Mouse (Mus musculus): ENCODE data around the gene Abca8b. TPM values are rescaled to one million over a fixed set of nuclear protein-coding genes. Genes with fewer than 3 reads are reported as not detected.

The Abca8b gene
- polyA plus RNA-seq, 1 experiment: 2.1 TPM

DNA sequence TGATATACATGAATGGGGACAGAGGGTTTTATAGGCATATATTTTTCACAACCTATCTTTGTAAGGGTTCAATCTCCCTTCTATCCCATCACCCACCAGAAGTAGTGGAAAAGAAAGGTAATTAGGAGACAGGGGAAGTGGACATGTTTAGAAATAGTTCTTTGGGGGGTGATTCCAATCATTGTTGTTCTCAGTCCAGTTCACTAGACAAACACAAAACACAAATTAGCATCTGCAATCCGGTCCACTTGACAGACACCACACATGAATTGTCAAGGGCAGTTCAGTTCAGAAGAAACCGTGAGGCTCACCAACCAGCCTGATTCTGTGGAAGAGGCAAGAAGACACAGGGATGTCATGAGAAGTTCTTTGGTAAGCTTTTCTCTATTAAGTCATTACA, 67.2 kb downstream of the Abca8b start:
- H3K36me3 ChIP-seq (ENCODE audit: control insufficient read depth, insufficient read depth): no peaks in the 10 kb centered on the region
- no peak overlapping the region for H3K4me3 ChIP-seq
- no peaks in the 10 kb centered on the region for H3K79me2 ChIP-seq (ENCODE audit: control insufficient read depth, insufficient read depth)
- no peak overlapping the region for H3K4me2 ChIP-seq (ENCODE audit: low read depth)
- no peak for TF ChIP-seq TCF3 (IDR thresholded peaks at IDR 0.05; ENCODE audit: insufficient read length, low read depth)
- TF ChIP-seq REST (IDR thresholded peaks at IDR 0.05; ENCODE audit: insufficient read depth, insufficient read length): no peak
- no peak for TF ChIP-seq POLR2AphosphoS2 (IDR thresholded peaks at IDR 0.05; ENCODE audit: insufficient read length, low read depth)
- no peak for TF ChIP-seq SRF (IDR thresholded peaks at IDR 0.05; ENCODE audit: control insufficient read depth, insufficient read length, low read depth)
- TF ChIP-seq CEBPB (IDR thresholded peaks at IDR 0.05; ENCODE audit: insufficient read depth, poor library complexity, severe bottlenecking): no peak
- TF ChIP-seq MYOD1 (IDR thresholded peaks at IDR 0.05; ENCODE audit: control insufficient read depth in 1 of 3, insufficient read length in 2 of 3, low read depth in 2 of 3): no peak
- TF ChIP-seq POLR2A (IDR thresholded peaks at IDR 0.05; ENCODE audit: insufficient read length, low read depth): no peak
- no peak for TF ChIP-seq MYOG (IDR thresholded peaks at IDR 0.05; ENCODE audit: control insufficient read depth in 1 of 3, insufficient read depth in 1 of 3, insufficient read length in 2 of 3, low read depth in 2 of 3)
- no peak for TF ChIP-seq MAX (IDR thresholded peaks at IDR 0.05; ENCODE audit: low read depth)
- no peak for TF ChIP-seq USF1 (IDR thresholded peaks at IDR 0.05; ENCODE audit: low read depth)
- TF ChIP-seq TCF12 (IDR thresholded peaks at IDR 0.05; ENCODE audit: insufficient read depth, poor library complexity, severe bottlenecking): no peak
- TF ChIP-seq E2F4 (IDR thresholded peaks at IDR 0.05; ENCODE audit: insufficient read depth): no peak
- no peak overlapping the region for H3ac ChIP-seq (ENCODE audit: control insufficient read depth, insufficient read length)
- H3K27me3 ChIP-seq (ENCODE audit: control insufficient read depth, insufficient read depth, insufficient read length): no peaks in the 10 kb centered on the region

DNA sequence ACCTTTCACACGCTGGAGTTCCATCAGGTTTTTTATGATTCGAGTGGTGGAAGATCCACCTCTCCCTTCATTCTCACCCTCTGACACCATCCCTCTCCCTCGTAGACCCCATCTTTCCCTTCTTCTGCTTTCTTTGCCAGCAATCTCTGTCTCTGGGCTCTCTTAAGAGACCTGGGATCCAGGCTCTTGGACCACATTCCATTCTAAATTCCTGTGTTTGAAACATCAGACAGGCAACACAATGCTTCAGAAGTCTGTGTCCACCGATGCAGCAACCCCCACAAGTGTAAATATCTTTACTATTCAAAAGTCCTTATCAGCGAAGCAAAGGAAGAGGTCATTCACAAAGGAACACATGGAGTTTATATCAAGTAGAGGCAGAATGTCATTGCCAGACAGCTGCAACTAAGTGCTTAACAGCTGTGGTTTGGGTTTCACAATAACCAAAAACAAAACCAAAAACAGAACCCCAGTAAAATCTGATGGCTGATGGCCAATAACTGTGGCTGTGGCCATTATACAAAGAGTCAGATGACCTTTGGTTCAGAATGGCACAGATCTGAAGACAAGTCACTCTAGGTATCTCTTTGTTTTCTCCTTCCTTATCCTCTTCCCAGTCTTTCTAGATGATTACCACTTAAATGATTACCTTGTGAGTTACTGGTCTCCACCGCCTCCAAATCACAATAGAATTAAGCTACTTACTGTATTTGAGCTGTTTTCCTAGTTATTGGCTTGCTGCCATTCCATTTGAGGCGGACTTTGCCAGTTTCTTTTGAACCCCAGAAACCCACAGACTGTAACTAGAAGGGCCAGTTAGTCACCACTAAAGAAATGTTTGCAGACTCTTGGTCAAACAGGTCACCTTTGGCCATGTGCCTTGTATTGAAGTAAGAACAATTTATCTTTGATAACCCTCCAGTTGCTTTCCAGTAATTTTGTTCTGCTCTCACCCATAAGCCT, 68.6 kb downstream of the Abca8b start:
- Histone ChIP-seq H3K27me3 (ENCODE audit: control insufficient read depth, insufficient read depth, insufficient read length) (no peaks in the 10 kb centered on the region), H3K4me3 (no peak overlapping the region), H3K4me2 (ENCODE audit: low read depth) (peak overlapping the region; percentile 66), H3K79me2 (ENCODE audit: control insufficient read depth, insufficient read depth) (no peaks in the 10 kb centered on the region), H3ac (ENCODE audit: control insufficient read depth, insufficient read length) (no peak overlapping the region), H3K36me3 (ENCODE audit: control insufficient read depth, insufficient read depth) (no peaks in the 10 kb centered on the region)
- TF ChIP-seq CEBPB (IDR thresholded peaks at IDR 0.05; ENCODE audit: insufficient read depth, poor library complexity, severe bottlenecking) (peak; percentile 96), TCF12 (IDR thresholded peaks at IDR 0.05; ENCODE audit: insufficient read depth, poor library complexity, severe bottlenecking) (peak; percentile 81), TCF3 (IDR thresholded peaks at IDR 0.05; ENCODE audit: insufficient read length, low read depth) (no peak), MYOG (IDR thresholded peaks at IDR 0.05; ENCODE audit: control insufficient read depth in 1 of 3, insufficient read depth in 1 of 3, insufficient read length in 2 of 3, low read depth in 2 of 3) (peak in 1 of 3 experiments; percentile 96), POLR2A (IDR thresholded peaks at IDR 0.05; ENCODE audit: insufficient read length, low read depth) (no peak), MAX (IDR thresholded peaks at IDR 0.05; ENCODE audit: low read depth) (no peak), USF1 (IDR thresholded peaks at IDR 0.05; ENCODE audit: low read depth) (peak; percentile 59), POLR2AphosphoS2 (IDR thresholded peaks at IDR 0.05; ENCODE audit: insufficient read length, low read depth) (no peak), E2F4 (IDR thresholded peaks at IDR 0.05; ENCODE audit: insufficient read depth) (no peak), REST (IDR thresholded peaks at IDR 0.05; ENCODE audit: insufficient read depth, insufficient read length) (no peak), SRF (IDR thresholded peaks at IDR 0.05; ENCODE audit: control insufficient read depth, insufficient read length, low read depth) (no peak), MYOD1 (IDR thresholded peaks at IDR 0.05; ENCODE audit: control insufficient read depth in 1 of 3, insufficient read length in 2 of 3, low read depth in 2 of 3) (peak; percentile 87 to 89 (median 89))

DNA sequence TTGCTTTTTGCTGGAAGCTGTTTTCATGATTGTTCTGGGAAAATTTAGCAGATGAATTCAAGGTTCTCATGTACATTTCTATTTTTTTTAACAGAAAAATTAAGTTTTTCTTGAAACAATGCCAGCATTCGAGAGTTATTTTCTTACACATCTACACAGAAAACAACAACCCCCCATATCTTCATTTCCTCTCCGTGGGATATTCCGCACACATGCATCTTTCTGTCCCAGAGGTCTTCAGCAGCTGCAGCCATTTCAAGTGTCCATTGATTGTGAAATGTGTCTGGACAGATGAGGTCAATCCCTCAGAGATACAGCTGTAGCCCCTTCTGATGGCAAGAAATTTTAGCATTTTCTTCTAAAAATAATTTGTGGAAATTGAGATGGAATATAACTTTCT, 73.4 kb downstream of the Abca8b start:
- TF ChIP-seq POLR2A (IDR thresholded peaks at IDR 0.05; ENCODE audit: insufficient read length, low read depth): no peak
- TF ChIP-seq TCF3 (IDR thresholded peaks at IDR 0.05; ENCODE audit: insufficient read length, low read depth): no peak
- no peak for TF ChIP-seq E2F4 (IDR thresholded peaks at IDR 0.05; ENCODE audit: insufficient read depth)
- TF ChIP-seq POLR2AphosphoS2 (IDR thresholded peaks at IDR 0.05; ENCODE audit: insufficient read length, low read depth): no peak
- TF ChIP-seq MYOG (IDR thresholded peaks at IDR 0.05; ENCODE audit: control insufficient read depth in 1 of 3, insufficient read depth in 1 of 3, insufficient read length in 2 of 3, low read depth in 2 of 3): no peak
- TF ChIP-seq USF1 (IDR thresholded peaks at IDR 0.05; ENCODE audit: low read depth): no peak
- no peak for TF ChIP-seq TCF12 (IDR thresholded peaks at IDR 0.05; ENCODE audit: insufficient read depth, poor library complexity, severe bottlenecking)
- TF ChIP-seq SRF (IDR thresholded peaks at IDR 0.05; ENCODE audit: control insufficient read depth, insufficient read length, low read depth): no peak
- no peak for TF ChIP-seq REST (IDR thresholded peaks at IDR 0.05; ENCODE audit: insufficient read depth, insufficient read length)
- no peak for TF ChIP-seq CEBPB (IDR thresholded peaks at IDR 0.05; ENCODE audit: insufficient read depth, poor library complexity, severe bottlenecking)
- TF ChIP-seq MYOD1 (IDR thresholded peaks at IDR 0.05; ENCODE audit: control insufficient read depth in 1 of 3, insufficient read length in 2 of 3, low read depth in 2 of 3): no peak
- TF ChIP-seq MAX (IDR thresholded peaks at IDR 0.05; ENCODE audit: low read depth): no peak
- Histone ChIP-seq H3ac (ENCODE audit: control insufficient read depth, insufficient read length) (no peak overlapping the region), H3K36me3 (ENCODE audit: control insufficient read depth, insufficient read depth) (no peaks in the 10 kb centered on the region), H3K27me3 (ENCODE audit: control insufficient read depth, insufficient read depth, insufficient read length) (no peaks in the 10 kb centered on the region), H3K4me2 (ENCODE audit: low read depth) (no peak overlapping the region), H3K4me3 (no peak overlapping the region), H3K79me2 (ENCODE audit: control insufficient read depth, insufficient read depth) (no peaks in the 10 kb centered on the region)

DNA sequence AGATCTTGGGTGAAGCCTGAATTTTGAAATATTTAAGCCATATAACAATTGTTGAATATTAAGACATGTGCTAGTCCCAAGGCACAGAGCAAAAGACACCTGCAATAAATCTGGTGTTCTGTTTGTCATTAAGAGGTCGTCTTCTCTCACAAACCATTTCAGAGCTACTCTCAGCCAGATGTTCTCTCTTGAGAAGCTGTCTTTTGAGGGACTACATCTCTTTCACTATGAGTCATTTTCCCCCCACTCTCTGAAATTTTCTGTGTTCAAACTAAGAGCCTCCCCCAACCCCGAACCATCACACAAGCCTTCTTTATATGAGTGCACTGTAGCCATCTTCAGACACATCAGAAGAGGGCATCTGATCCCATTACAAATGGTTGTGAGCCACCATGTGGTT, 76.2 kb downstream of the Abca8b start:
- H3K27me3 ChIP-seq (ENCODE audit: control insufficient read depth, insufficient read depth, insufficient read length): no peaks in the 10 kb centered on the region
- no peak overlapping the region for H3ac ChIP-seq (ENCODE audit: control insufficient read depth, insufficient read length)
- H3K4me3 ChIP-seq: no peak overlapping the region
- no peaks in the 10 kb centered on the region for H3K36me3 ChIP-seq (ENCODE audit: control insufficient read depth, insufficient read depth)
- TF ChIP-seq TCF3 (IDR thresholded peaks at IDR 0.05; ENCODE audit: insufficient read length, low read depth) (no peak), TCF12 (IDR thresholded peaks at IDR 0.05; ENCODE audit: insufficient read depth, poor library complexity, severe bottlenecking) (no peak), E2F4 (IDR thresholded peaks at IDR 0.05; ENCODE audit: insufficient read depth) (no peak), MYOD1 (IDR thresholded peaks at IDR 0.05; ENCODE audit: control insufficient read depth in 1 of 3, insufficient read length in 2 of 3, low read depth in 2 of 3) (no peak), POLR2A (IDR thresholded peaks at IDR 0.05; ENCODE audit: insufficient read length, low read depth) (no peak), MAX (IDR thresholded peaks at IDR 0.05; ENCODE audit: low read depth) (no peak), SRF (IDR thresholded peaks at IDR 0.05; ENCODE audit: control insufficient read depth, insufficient read length, low read depth) (no peak), REST (IDR thresholded peaks at IDR 0.05; ENCODE audit: insufficient read depth, insufficient read length) (no peak), CEBPB (IDR thresholded peaks at IDR 0.05; ENCODE audit: insufficient read depth, poor library complexity, severe bottlenecking) (no peak), MYOG (IDR thresholded peaks at IDR 0.05; ENCODE audit: control insufficient read depth in 1 of 3, insufficient read depth in 1 of 3, insufficient read length in 2 of 3, low read depth in 2 of 3) (no peak), POLR2AphosphoS2 (IDR thresholded peaks at IDR 0.05; ENCODE audit: insufficient read length, low read depth) (no peak), USF1 (IDR thresholded peaks at IDR 0.05; ENCODE audit: low read depth) (no peak)
- H3K4me2 ChIP-seq (ENCODE audit: low read depth): no peak overlapping the region
- no peaks in the 10 kb centered on the region for H3K79me2 ChIP-seq (ENCODE audit: control insufficient read depth, insufficient read depth)

Data from myocyte (in vitro differentiated cells).